9 mouse cellular contexts compared by ENCODE assay signal in the genomic region with DNA sequence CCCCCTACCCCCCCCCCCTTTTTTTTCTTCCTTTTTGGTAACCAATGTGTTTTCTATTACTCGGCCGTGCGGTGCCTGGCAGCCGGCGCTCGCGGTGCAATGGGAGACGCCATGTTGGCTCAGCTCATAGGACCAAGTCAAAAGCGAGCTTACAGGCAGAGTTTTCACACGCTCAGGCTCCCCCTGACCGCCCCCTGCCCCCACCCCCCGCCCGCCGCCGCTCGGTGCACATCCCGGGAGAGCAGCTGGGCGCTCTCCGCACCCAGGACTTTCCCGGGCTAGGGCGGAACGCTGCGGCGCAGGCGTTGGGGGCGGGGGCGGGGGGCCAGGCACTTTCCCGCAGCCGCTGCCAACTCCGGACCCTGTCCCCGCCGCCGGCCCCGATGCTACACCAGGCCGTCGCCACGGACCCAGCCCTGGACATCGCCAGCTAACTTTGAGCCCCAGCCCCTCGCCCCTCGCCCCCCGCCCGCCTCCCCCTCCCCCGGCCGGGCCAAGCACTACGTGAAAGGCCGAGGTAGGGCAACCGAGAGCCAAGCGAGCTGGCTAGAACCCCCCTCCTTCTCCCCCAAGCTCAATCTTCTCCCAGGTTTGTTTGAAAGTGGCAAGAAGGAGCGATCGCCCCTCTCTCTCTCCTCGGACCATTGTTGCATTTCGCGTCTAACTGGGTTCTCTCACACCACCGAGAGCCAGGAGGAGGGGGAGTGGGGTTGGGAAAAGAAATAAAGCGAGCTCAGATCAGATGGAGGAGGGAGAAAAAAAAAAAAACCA. TPM values are rescaled to one million over a fixed set of nuclear protein-coding genes. Genes with fewer than 3 reads are reported as not detected.
DNase-seq lines count a peak whose midpoint lies in the region; ATAC-seq and TF ChIP-seq lines count a peak whose summit lies in the region.
"Had no signal": no experiment of that assay in that cellular context is flagged by ENCODE, and none has a peak within 500 bp of the region (broad histone marks: within the 10 kb centered on the region; RNA-seq: fewer than 3 reads in every experiment).

No protein-coding gene starts in this region.

- WGBS in spleen, adult 2 months = 5% methylated on average over 52 of the region's 55 CpGs
- WGBS in forebrain, embryonic 10.5 days = under 1% methylated on average over 55 of the region's 55 CpGs
- WGBS in hindbrain, embryonic 16.5 days = under 1% methylated on average over 40 of the region's 55 CpGs
- WGBS in liver, embryonic 12.5 days (ENCODE audit: insufficient replicate concordance) = under 1% methylated on average over 27 of the region's 55 CpGs
- 0% methylated on average over 52 of the region's 55 CpGs for WGBS in neural tube, embryonic 12.5 days

- no peak for TF ChIP-seq CTCF in spleen, adult 2 months (IDR thresholded peaks at IDR 0.05; ENCODE audit: extremely low read depth, insufficient read depth, insufficient read length, insufficient replicate concordance)

- H3K9ac ChIP-seq in hindbrain, embryonic 16.5 days (ENCODE audit: low read depth, low read length) = peak overlapping the region; percentile 83
- peak overlapping the region; percentile 68 for H3K9ac ChIP-seq in liver, embryonic 12.5 days
- H3K9ac ChIP-seq in neural tube, embryonic 12.5 days = peak overlapping the region; percentile 84

- no peak for TF ChIP-seq POLR2A in spleen, adult 2 months (IDR thresholded peaks at IDR 0.05; ENCODE audit: low read depth, low read length)

- peaks cover 10% of the 10 kb centered on the region for H3K27me3 ChIP-seq in spleen, adult 2 months (ENCODE audit: control insufficient read depth, insufficient read depth, low read length)
- H3K27me3 ChIP-seq in forebrain, embryonic 10.5 days (ENCODE audit: poor library complexity, severe bottlenecking) = peaks cover 89% of the 10 kb centered on the region
- peaks cover 6% of the 10 kb centered on the region for H3K27me3 ChIP-seq in hindbrain, embryonic 16.5 days (replicated peaks; ENCODE audit: control insufficient read depth, insufficient read depth, low read length)
- peaks cover 86% of the 10 kb centered on the region for H3K27me3 ChIP-seq in liver, embryonic 12.5 days (replicated peaks)
- H3K27me3 ChIP-seq in neural tube, embryonic 12.5 days (replicated peaks) = no peaks in the 10 kb centered on the region

- no peaks in the 10 kb centered on the region for H3K4me1 ChIP-seq in spleen, adult 2 months (ENCODE audit: control insufficient read depth, insufficient read depth, insufficient read length)
- peaks cover 93% of the 10 kb centered on the region for H3K4me1 ChIP-seq in forebrain, embryonic 10.5 days
- H3K4me1 ChIP-seq in hindbrain, embryonic 16.5 days (ENCODE audit: control insufficient read depth, insufficient read depth, low read depth, low read length) = peaks cover 26% of the 10 kb centered on the region
- H3K4me1 ChIP-seq in liver, embryonic 12.5 days = no peaks in the 10 kb centered on the region
- H3K4me1 ChIP-seq in neural tube, embryonic 12.5 days = peaks cover 60% of the 10 kb centered on the region

- peak overlapping the region; percentile 55; the same call in 1 of the 2 replicates for H3K27ac ChIP-seq in spleen, adult 2 months (ENCODE audit: insufficient read depth, low read length)
- H3K27ac ChIP-seq in forebrain, embryonic 10.5 days = peak overlapping the region; percentile 98
- H3K27ac ChIP-seq in hindbrain, embryonic 16.5 days (ENCODE audit: low read depth, low read length) = peak overlapping the region; percentile 93
- peak overlapping the region; percentile 73 for H3K27ac ChIP-seq in liver, embryonic 12.5 days
- peak overlapping the region; percentile 97 for H3K27ac ChIP-seq in neural tube, embryonic 12.5 days

- H3K4me3 ChIP-seq in spleen, adult 2 months (ENCODE audit: extremely low read depth, insufficient read depth, insufficient read length) = peak overlapping the region; percentile 13; the same call in 1 of the 2 replicates
- peak overlapping the region; percentile 84 for H3K4me3 ChIP-seq in forebrain, embryonic 10.5 days
- peak overlapping the region; percentile 67 for H3K4me3 ChIP-seq in hindbrain, embryonic 16.5 days (ENCODE audit: low read length)
- H3K4me3 ChIP-seq in liver, embryonic 12.5 days = peak overlapping the region; percentile 49
- peak overlapping the region; percentile 65 for H3K4me3 ChIP-seq in neural tube, embryonic 12.5 days

- peak overlapping the region; percentile 73 for H3K4me2 ChIP-seq in hindbrain, embryonic 16.5 days (ENCODE audit: low read length)
- peak overlapping the region; percentile 62 for H3K4me2 ChIP-seq in liver, embryonic 12.5 days
- H3K4me2 ChIP-seq in neural tube, embryonic 12.5 days (replicated peaks) = peak overlapping the region; percentile 82

- H3K9me3 ChIP-seq in forebrain, embryonic 10.5 days = no peaks in the 10 kb centered on the region
- no peaks in the 10 kb centered on the region for H3K9me3 ChIP-seq in hindbrain, embryonic 16.5 days (ENCODE audit: control insufficient read depth, low read length)
- H3K9me3 ChIP-seq in liver, embryonic 12.5 days (replicated peaks) = no peaks in the 10 kb centered on the region
- H3K9me3 ChIP-seq in neural tube, embryonic 12.5 days = no peaks in the 10 kb centered on the region

- DNase-seq in spleen, adult 2 months (ENCODE audit: low read depth in 1 of 2, low spot score in 2 of 2) = no peak
- no peak for DNase-seq in spleen, postnatal 14 days (ENCODE audit: low spot score in 2 of 2)
- DNase-seq in forebrain, embryonic 10.5 days (ENCODE audit: extremely low spot score, low spot score) = peak; percentile 74
- no peak for DNase-seq in thymus, postnatal 36 days

- H3K36me3 ChIP-seq in spleen, adult 2 months (ENCODE audit: control insufficient read depth, insufficient read depth, low read length) = no peaks in the 10 kb centered on the region
- peaks cover 30% of the 10 kb centered on the region for H3K36me3 ChIP-seq in forebrain, embryonic 10.5 days (replicated peaks)
- H3K36me3 ChIP-seq in hindbrain, embryonic 16.5 days (ENCODE audit: control insufficient read depth, insufficient read depth, low read length) = no peaks in the 10 kb centered on the region
- no peaks in the 10 kb centered on the region for H3K36me3 ChIP-seq in liver, embryonic 12.5 days
- H3K36me3 ChIP-seq in neural tube, embryonic 12.5 days = 0 out of 2 replicates have a peak, but pooled peaks cover 5% of the 10 kb centered on the region

- peak; percentile 83 for ATAC-seq in hindbrain, embryonic 16.5 days
- peak; percentile 23; the same call in 1 of the 2 replicates for ATAC-seq in liver, embryonic 12.5 days
- peak; percentile 76 for ATAC-seq in neural tube, embryonic 12.5 days (ENCODE audit: low FRiP score, low read depth)
- no peak for ATAC-seq in monocyte, adult 5-6 weeks (replicated peaks; ENCODE audit: insufficient number of reproducible peaks, low FRiP score, low TSS enrichment, poor library complexity, severe bottlenecking)

RNA-seq across cellular contexts. Expression of a gene that starts 15.6 kb away (rescaled TPM):
- polyA plus RNA-seq in spleen, adult 2 months (2012; rRNA removed) = 84.6 and 134 TPM in 2 replicates
- 82.3 and 82.7 TPM in 2 replicates for polyA plus RNA-seq in forebrain, embryonic 10.5 days (2016; fragmentation: Nextera tagmentation; extraction: Ambion mirVana)
- 63.1 and 68.9 TPM in 2 replicates for polyA plus RNA-seq in hindbrain, embryonic 16.5 days (2015; fragmentation: Nextera tagmentation; extraction: Ambion mirVana)
- polyA plus RNA-seq in liver, embryonic 12.5 days (2016; fragmentation: Nextera tagmentation; extraction: Ambion mirVana) = 23.3 and 26.8 TPM in 2 replicates
- polyA plus RNA-seq in neural tube, embryonic 12.5 days (2016; fragmentation: Nextera tagmentation; extraction: Ambion mirVana) = 101 and 103 TPM in 2 replicates
- not detected in 3 replicates for total RNA-seq in monocyte, adult 5-6 weeks (2017)
- total RNA-seq: neutrophil, adult 5-6 weeks had no signal

Comparison
In these comparisons a context has a peak if more than half of its experiments do, and no peak if none do; other contexts are left out.
1. H3K4me3 ChIP-seq: peak in every context shown above with its lines; median percentile 84 in forebrain, embryonic 10.5 days; 67 in hindbrain, embryonic 16.5 days; 65 in neural tube, embryonic 12.5 days; 49 in liver, embryonic 12.5 days; 13 in spleen, adult 2 months.